Mouse (Mus musculus) intestine, embryonic 16.5 days (tissue): ENCODE measurements around the gene Phospho2. TPM values are rescaled to one million over a fixed set of nuclear protein-coding genes. Genes with fewer than 3 reads are reported as not detected.
"Not testable (repeated sequence)": the region's sequence is repeated elsewhere in the genome, so short reads cannot be mapped to it uniquely, and the experiment has no call there.

Experiments used
- ATAC-seq: fragments of 200-750 bp; cut with Nextera tagmentation; 2 replicates; pipeline ENCODE4 v1.8.0; 2017; ENCODE audit warnings: moderate TSS enrichment, moderate library complexity
- H3K27ac ChIP-seq: fragments of 300-500 bp; sonication (generic); 2 replicates; pipeline ENCODE4 v1.5.1; 2014; ENCODE audit warnings: mild to moderate bottlenecking, low read length
- H3K27me3 ChIP-seq: fragments of 300-500 bp; sonication (generic); replicated peaks from 2 replicates; pipeline ENCODE4 v1.6.1; 2014; ENCODE audit warnings: low read length, control low read depth, mixed read lengths; ENCODE audit not compliant: control insufficient read depth, insufficient read depth
- H3K36me3 ChIP-seq: fragments of 300-500 bp; sonication (generic); 2 replicates; pipeline ENCODE4 v1.6.1; 2014; ENCODE audit warnings: low read length, control low read depth; ENCODE audit not compliant: control insufficient read depth, insufficient read depth
- H3K4me1 ChIP-seq: fragments of 300-500 bp; sonication (generic); 2 replicates; pipeline ENCODE4 v1.6.1; 2014; ENCODE audit warnings: low read length, control low read depth, mixed read lengths; ENCODE audit not compliant: control insufficient read depth, insufficient read depth
- H3K4me2 ChIP-seq: fragments of 300-500 bp; sonication (generic); 2 replicates; pipeline ENCODE4 v1.6.1; 2014; ENCODE audit warnings: low read depth, low read length, control low read depth
- H3K4me3 ChIP-seq: fragments of 300-500 bp; sonication (generic); 2 replicates; pipeline ENCODE4 v1.5.1; 2014; ENCODE audit warnings: mild to moderate bottlenecking, low read length
- H3K9ac ChIP-seq: fragments of 300-500 bp; sonication (generic); 2 replicates; pipeline ENCODE4 v1.6.1; 2014; ENCODE audit warnings: low read depth, low read length
- H3K9me3 ChIP-seq: fragments of 300-500 bp; sonication (generic); 2 replicates; pipeline ENCODE4 v1.6.1; 2016; ENCODE audit warnings: low read length, control low read depth; ENCODE audit not compliant: control insufficient read depth
- WGBS: fragments of 180-500 bp; shearing (Covaris S2); extraction: QIAGEN DNeasy Blood & Tissue Kit; methylation state at CpG from one replicate; pipeline ENCODE4 v1.1.7; 2014; 5-methylcytosine and 5-hydroxymethylcytosine counted together
- polyA plus RNA-seq: library from polyadenylated mRNA; unstranded; fragments of >200 nt; fragmentation: Nextera tagmentation; extraction: Ambion mirVana; gene quantifications from 2 replicates; pipeline ENCODE4 v1.2.1, GENCODE M21; 2015

The Phospho2 gene
- polyA plus RNA-seq, 1 experiment from 2014 or later, result 22.4 TPM

GRCm38 (mm10) chr2:69790285-69790684, 862 bp downstream of the Phospho2 start:
- Histone ChIP-seq H3K4me2 (peak overlapping the region; percentile 72), H3K36me3 (no peaks in the 10 kb centered on the region), H3K27me3 (no peaks in the 10 kb centered on the region), H3K4me3 (peak overlapping the region; percentile 76), H3K4me1 (no peaks in the 10 kb centered on the region), H3K27ac (peak overlapping the region; percentile 84), H3K9me3 (no peaks in the 10 kb centered on the region), H3K9ac (no peak overlapping the region)
- peak; percentile 74 for ATAC-seq
- 1% methylated on average over 10 of the region's 10 CpGs for WGBS

- H3K9me3 ChIP-seq, result no peaks in the 10 kb centered on the region
- H3K27ac ChIP-seq, result no peak overlapping the region
- no peak overlapping the region for H3K9ac ChIP-seq
- no peaks in the 10 kb centered on the region for H3K4me1 ChIP-seq
- WGBS, result 74% methylated on average over 4 of the region's 4 CpGs
- H3K36me3 ChIP-seq, result peaks cover 3% of the 10 kb centered on the region
- no peak overlapping the region for H3K4me3 ChIP-seq
- H3K4me2 ChIP-seq, result 0 out of 2 replicates have a peak overlapping the region, but pooled peaks have one; percentile 72
- ATAC-seq, result no peak
- no peaks in the 10 kb centered on the region for H3K27me3 ChIP-seq
These were observed 1.3 kb downstream of the Phospho2 start for GRCm38 (mm10) chr2:69790722-69791121.

- no peaks in the 10 kb centered on the region for H3K4me1 ChIP-seq
- H3K9me3 ChIP-seq, result no peaks in the 10 kb centered on the region
- H3K9ac ChIP-seq, result no peak overlapping the region
- ATAC-seq, result peak; percentile 94
- no peaks in the 10 kb centered on the region for H3K36me3 ChIP-seq
- H3K27me3 ChIP-seq, result no peaks in the 10 kb centered on the region
- no peak overlapping the region for H3K4me3 ChIP-seq
- H3K27ac ChIP-seq, result no peak overlapping the region
- no peak overlapping the region for H3K4me2 ChIP-seq
- WGBS, result 47% methylated on average over 5 of the region's 5 CpGs
These were observed 13.5 kb downstream of the Phospho2 start for GRCm38 (mm10) chr2:69802911-69803312.

GRCm38 (mm10) chr2:69803756-69804155, 14.3 kb downstream of the Phospho2 start:
- no peak for ATAC-seq
- Histone ChIP-seq H3K9me3 (no peaks in the 10 kb centered on the region), H3K4me3 (no peak overlapping the region), H3K27ac (no peak overlapping the region), H3K27me3 (no peaks in the 10 kb centered on the region), H3K9ac (no peak overlapping the region), H3K36me3 (no peaks in the 10 kb centered on the region), H3K4me1 (no peaks in the 10 kb centered on the region), H3K4me2 (no peak overlapping the region)
- 68% methylated on average over 8 of the region's 8 CpGs for WGBS

- 78% methylated on average over 8 of the region's 9 CpGs for WGBS
- H3K9ac ChIP-seq, H3K4me2 ChIP-seq, H3K4me3 ChIP-seq, H3K27me3 ChIP-seq, H3K27ac ChIP-seq, H3K36me3 ChIP-seq, H3K9me3 ChIP-seq, ATAC-seq, H3K4me1 ChIP-seq: not testable (repeated sequence)
These were observed 15.2 kb downstream of the Phospho2 start for GRCm38 (mm10) chr2:69804663-69805062.

GRCm38 (mm10) chr2:69810169-69810568, 20.7 kb downstream of the Phospho2 start:
- Histone ChIP-seq H3K27me3 (no peaks in the 10 kb centered on the region), H3K4me1 (no peaks in the 10 kb centered on the region), H3K9ac (no peak overlapping the region), H3K4me2 (no peak overlapping the region), H3K4me3 (no peak overlapping the region), H3K36me3 (no peaks in the 10 kb centered on the region), H3K27ac (no peak overlapping the region), H3K9me3 (0 out of 2 replicates have a peak, but pooled peaks cover 3% of the 10 kb centered on the region)
- WGBS, result 62% methylated on average over 15 of the region's 15 CpGs
- no peak for ATAC-seq

GRCm38 (mm10) chr2:69811349-69811748, 21.9 kb downstream of the Phospho2 start:
- WGBS, result 71% methylated on average over 7 of the region's 7 CpGs
- not testable (repeated sequence) for ATAC-seq

GRCm38 (mm10) chr2:69816575-69816974, 27.2 kb downstream of the Phospho2 start:
- Histone ChIP-seq H3K9me3 (0 out of 2 replicates have a peak, but pooled peaks cover 3% of the 10 kb centered on the region), H3K9ac (no peak overlapping the region), H3K4me2 (no peak overlapping the region), H3K36me3 (no peaks in the 10 kb centered on the region), H3K4me3 (no peak overlapping the region), H3K27me3 (no peaks in the 10 kb centered on the region), H3K27ac (0 out of 2 replicates have a peak overlapping the region, but pooled peaks have one; percentile 4), H3K4me1 (no peaks in the 10 kb centered on the region)
- peak; percentile 90 for ATAC-seq
- WGBS, result 54% methylated on average over 5 of the region's 5 CpGs

More at GRCm38 (mm10) chr2:69811349-69811748, 21.9 kb downstream of the Phospho2 start:
- H3K36me3 ChIP-seq, H3K9ac ChIP-seq, H3K27ac ChIP-seq, H3K4me2 ChIP-seq, H3K9me3 ChIP-seq, H3K27me3 ChIP-seq, H3K4me1 ChIP-seq, H3K4me3 ChIP-seq: not testable (repeated sequence)

GRCm38 (mm10) chr2:69818350-69819085, 29.1 kb downstream of the Phospho2 start:
- Histone ChIP-seq H3K36me3 (no peaks in the 10 kb centered on the region), H3K4me2 (no peak overlapping the region), H3K4me3 (no peak overlapping the region), H3K9me3 (0 out of 2 replicates have a peak, but pooled peaks cover under 1% of the 10 kb centered on the region), H3K9ac (no peak overlapping the region), H3K27ac (peak overlapping the region; percentile 31; the same call in 1 of the 2 replicates), H3K27me3 (no peaks in the 10 kb centered on the region), H3K4me1 (no peaks in the 10 kb centered on the region)
- ATAC-seq, result peak; percentile 37
- 73% methylated on average over 9 of the region's 9 CpGs for whole genome bisulfite sequencing
